Mouse (Mus musculus): ENCODE measurements around the gene Phox2a. TPM values are rescaled to one million over a fixed set of nuclear protein-coding genes. Genes with fewer than 3 reads are reported as not detected.

Phox2a gene
- total and polyA plus RNA-seq, 3 experiments: not detected

DNA sequence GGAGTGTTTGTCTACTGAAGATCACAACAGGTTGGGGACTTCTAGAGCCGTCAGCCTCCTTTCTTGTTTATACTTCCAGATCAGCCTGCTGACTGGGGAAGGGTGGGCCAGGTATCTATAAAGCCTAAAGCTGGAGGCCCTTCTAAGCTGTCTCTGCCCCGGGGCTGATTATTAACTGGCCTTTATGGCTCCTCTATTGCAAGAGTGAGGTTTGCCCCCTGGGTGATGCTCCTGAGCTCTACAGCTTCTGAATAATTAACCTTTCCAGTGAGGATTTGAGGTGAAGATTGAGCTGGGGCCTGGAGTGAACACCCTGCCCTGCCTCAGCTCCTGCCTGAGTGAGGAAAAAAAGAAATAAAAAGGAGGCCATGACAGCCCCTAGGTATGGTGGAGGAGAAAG is 52.5 kb downstream of the Phox2a start, which contains the start of gene Folr1:
Gene Folr1 (minus strand): TSS at position 160 of the 400 bp plus-strand sequence.
- no peaks in the 10 kb centered on the region for H3K9me3 ChIP-seq (replicated peaks; ENCODE audit: insufficient read depth, low read length)
- H3K4me3 ChIP-seq (ENCODE audit: control insufficient read depth in 1 of 2, insufficient read depth in 1 of 2, low read depth in 2 of 2, low read length in 2 of 2): no peak within 1 kb of the TSS
- no peak within 1 kb of the TSS for H3K27ac ChIP-seq (ENCODE audit: control insufficient read depth, low read depth, low read length)
- no peaks in the 10 kb centered on the region for H3K4me1 ChIP-seq (ENCODE audit: control insufficient read depth in 1 of 2, insufficient read depth in 2 of 2, low read length in 2 of 2)
- no peaks in the 10 kb centered on the region for H3K79me2 ChIP-seq (ENCODE audit: control insufficient read depth, insufficient read depth, low read length, poor library complexity)
- no peak for DNase-seq (ENCODE audit: low read depth, low spot score)
- TF ChIP-seq CHD1 (IDR thresholded peaks at IDR 0.05; ENCODE audit: low read depth, low read length): no peak
- TF ChIP-seq ZNF384 (IDR thresholded peaks at IDR 0.05; ENCODE audit: low read depth, low read length): no peak
- TF ChIP-seq RCOR1 (IDR thresholded peaks at IDR 0.05; ENCODE audit: low read depth, low read length): no peak
- TF ChIP-seq TBP (IDR thresholded peaks at IDR 0.05; ENCODE audit: low read depth, low read length): no peak
- no peak for TF ChIP-seq MYC (IDR thresholded peaks at IDR 0.05; ENCODE audit: low read depth, low read length)
- no peak for TF ChIP-seq BHLHE40 (IDR thresholded peaks at IDR 0.05; ENCODE audit: borderline replicate concordance, low read depth, low read length)
- no peak for TF ChIP-seq EP300 (IDR thresholded peaks at IDR 0.05; ENCODE audit: low read depth in 1 of 2, low read length in 2 of 2)
- no peak for TF ChIP-seq MAZ (IDR thresholded peaks at IDR 0.05; ENCODE audit: low read depth, low read length)
- no peak for TF ChIP-seq SMC3 (IDR thresholded peaks at IDR 0.05; ENCODE audit: low read depth, low read length)
- TF ChIP-seq ZC3H11A (IDR thresholded peaks at IDR 0.05; ENCODE audit: low read depth, low read length): no peak
- no peak for TF ChIP-seq GATA1 (IDR thresholded peaks at IDR 0.05; ENCODE audit: low read depth, low read length)
- no peak for TF ChIP-seq JUND (IDR thresholded peaks at IDR 0.05; ENCODE audit: low read depth, low read length)
- no peak for TF ChIP-seq E2F4 (IDR thresholded peaks at IDR 0.05; ENCODE audit: borderline replicate concordance, low read depth, low read length)
- TF ChIP-seq ELF1 (IDR thresholded peaks at IDR 0.05; ENCODE audit: low read depth, low read length): no peak
- TF ChIP-seq SIN3A (IDR thresholded peaks at IDR 0.05; ENCODE audit: low read length): no peak
- H3K9ac ChIP-seq (ENCODE audit: control insufficient read depth, low read depth, low read length, poor library complexity, severe bottlenecking): no peak within 1 kb of the TSS
- no peaks in the 10 kb centered on the region; a peak in 2 of 4 replicates for H3K27me3 ChIP-seq (ENCODE audit: control insufficient read depth in 1 of 2, insufficient read depth in 2 of 2, low read length in 2 of 2)
- H3K36me3 ChIP-seq (ENCODE audit: control insufficient read depth in 1 of 2, insufficient read depth in 2 of 2, low read length in 2 of 2): no peaks in the 10 kb centered on the region

GRCm38 (mm10) chr7:101871296-101871695 is 53.2 kb downstream of the Phox2a start:
- Histone ChIP-seq H3K4me1 (ENCODE audit: control insufficient read depth in 1 of 2, insufficient read depth in 2 of 2, low read length in 2 of 2) (no peaks in the 10 kb centered on the region), H3K36me3 (ENCODE audit: control insufficient read depth in 1 of 2, insufficient read depth in 2 of 2, low read length in 2 of 2) (no peaks in the 10 kb centered on the region), H3K9me3 (replicated peaks; ENCODE audit: insufficient read depth, low read length) (no peaks in the 10 kb centered on the region), H3K79me2 (ENCODE audit: control insufficient read depth, insufficient read depth, low read length, poor library complexity) (no peaks in the 10 kb centered on the region), H3K27me3 (ENCODE audit: control insufficient read depth in 1 of 2, insufficient read depth in 2 of 2, low read length in 2 of 2) (no peaks in the 10 kb centered on the region; a peak in 2 of 4 replicates), H3K9ac (ENCODE audit: control insufficient read depth, low read depth, low read length, poor library complexity, severe bottlenecking) (no peak overlapping the region), H3K4me3 (ENCODE audit: control insufficient read depth in 1 of 2, insufficient read depth in 1 of 2, low read depth in 2 of 2, low read length in 2 of 2) (no peak overlapping the region), H3K27ac (ENCODE audit: control insufficient read depth, low read depth, low read length) (no peak overlapping the region)
- DNase-seq (ENCODE audit: low read depth, low spot score): no peak
- TF ChIP-seq NELFE (IDR thresholded peaks at IDR 0.05; ENCODE audit: low read depth, low read length) (no peak), USF2 (IDR thresholded peaks at IDR 0.05; ENCODE audit: borderline replicate concordance in 1 of 2, insufficient read depth in 1 of 2, low read depth in 1 of 2, low read length in 2 of 2) (no peak), CTCF (IDR thresholded peaks at IDR 0.05 in 2 of 3, conservative IDR thresholded peaks at IDR 0.05 in 1 of 3; ENCODE audit: control insufficient read depth in 1 of 3, insufficient read depth in 1 of 3, low read depth in 2 of 3, low read length in 3 of 3, poor library complexity in 1 of 3, severe bottlenecking in 1 of 3) (no peak), SMC3 (IDR thresholded peaks at IDR 0.05; ENCODE audit: low read depth, low read length) (no peak), USF1 (IDR thresholded peaks at IDR 0.05; ENCODE audit: low read depth, low read length) (no peak), GABPA (IDR thresholded peaks at IDR 0.05; ENCODE audit: low read depth, low read length) (no peak), ZKSCAN1 (IDR thresholded peaks at IDR 0.05; ENCODE audit: low read depth, low read length) (no peak), EP300 (IDR thresholded peaks at IDR 0.05; ENCODE audit: low read depth in 1 of 2, low read length in 2 of 2) (no peak)

Other genes starting within 250 kb of the Phox2a start
- not detected in 2 replicates for gene Art2b, start 232.7 kb upstream of the Phox2a start, total RNA-seq (2012; rRNA removed)
- not detected for gene Art2b, start 232.7 kb upstream of the Phox2a start, polyA plus RNA-seq (2012; ENCODE audit: insufficient read depth in 1 of 2, insufficient read length in 2 of 2, low read depth in 1 of 2, low replicate concordance in 2 of 2, missing spikeins in 1 of 2)
- 59.0 and 84.5 TPM in 2 replicates for gene Clpb, start 154.7 kb upstream of the Phox2a start, total RNA-seq (2012; rRNA removed)
- gene Clpb, start 154.7 kb upstream of the Phox2a start, polyA plus RNA-seq (2012; ENCODE audit: insufficient read depth in 1 of 2, insufficient read length in 2 of 2, low read depth in 1 of 2, low replicate concordance in 2 of 2, missing spikeins in 1 of 2): 10 to 100 TPM in 1 of 2 experiments, not detected in 1; 71.5 TPM
- 9.5 and 11.7 TPM in 2 replicates for gene Inppl1, start 19.9 kb downstream of the Phox2a start, total RNA-seq (2012; rRNA removed)
- gene Inppl1, start 19.9 kb downstream of the Phox2a start, polyA plus RNA-seq (2012; ENCODE audit: insufficient read depth in 1 of 2, insufficient read length in 2 of 2, low read depth in 1 of 2, low replicate concordance in 2 of 2, missing spikeins in 1 of 2): 10 to 100 TPM in 1 of 2 experiments, not detected in 1; 31.3 TPM
- not detected in 2 replicates for gene Folr2, start 38.9 kb downstream of the Phox2a start, total RNA-seq (2012; rRNA removed)
- gene Folr2, start 38.9 kb downstream of the Phox2a start, polyA plus RNA-seq (2012; ENCODE audit: insufficient read depth in 1 of 2, insufficient read length in 2 of 2, low read depth in 1 of 2, low replicate concordance in 2 of 2, missing spikeins in 1 of 2): not detected
- 68.7 and 73.3 TPM in 2 replicates for gene Anapc15, start 45.4 kb downstream of the Phox2a start, total RNA-seq (2012; rRNA removed)
- gene Anapc15, start 45.4 kb downstream of the Phox2a start, polyA plus RNA-seq (2012; ENCODE audit: insufficient read depth in 1 of 2, insufficient read length in 2 of 2, low read depth in 1 of 2, low replicate concordance in 2 of 2, missing spikeins in 1 of 2): 100 to 1,000 TPM in 1 of 2 experiments, not detected in 1; 103 TPM
- 0.12 TPM in 1 of 2 replicates, not detected in the other for gene Folr1, start 52.5 kb downstream of the Phox2a start, total RNA-seq (2012; rRNA removed)
- gene Folr1, start 52.5 kb downstream of the Phox2a start, polyA plus RNA-seq (2012; ENCODE audit: insufficient read depth in 1 of 2, insufficient read length in 2 of 2, low read depth in 1 of 2, low replicate concordance in 2 of 2, missing spikeins in 1 of 2): under 1 TPM in 1 of 2 experiments, not detected in 1; 0.07 TPM
- 70.5 and 79.5 TPM in 2 replicates for gene Lamtor1, start 87.6 kb downstream of the Phox2a start, total RNA-seq (2012; rRNA removed)
- gene Lamtor1, start 87.6 kb downstream of the Phox2a start, polyA plus RNA-seq (2012; ENCODE audit: insufficient read depth in 1 of 2, insufficient read length in 2 of 2, low read depth in 1 of 2, low replicate concordance in 2 of 2, missing spikeins in 1 of 2): 100 to 1,000 TPM in 1 of 2 experiments, not detected in 1; 115 TPM
- 0.78 and 1.3 TPM in 2 replicates for gene Tomt, start 88.0 kb downstream of the Phox2a start, total RNA-seq (2012; rRNA removed)
- gene Tomt, start 88.0 kb downstream of the Phox2a start, polyA plus RNA-seq (2012; ENCODE audit: insufficient read depth in 1 of 2, insufficient read length in 2 of 2, low read depth in 1 of 2, low replicate concordance in 2 of 2, missing spikeins in 1 of 2): under 1 TPM in 1 of 2 experiments, not detected in 1; 0.82 TPM
- gene Lrrc51, start 115.6 kb downstream of the Phox2a start, total RNA-seq (2012; rRNA removed): 13.6 and 14.8 TPM in 2 replicates
- gene Lrrc51, start 115.6 kb downstream of the Phox2a start, polyA plus RNA-seq (2012; ENCODE audit: insufficient read depth in 1 of 2, insufficient read length in 2 of 2, low read depth in 1 of 2, low replicate concordance in 2 of 2, missing spikeins in 1 of 2): 10 to 100 TPM in 1 of 2 experiments, not detected in 1; 30.8 TPM
- gene Numa1, start 115.8 kb downstream of the Phox2a start, total RNA-seq (2012; rRNA removed): 48.7 and 54.5 TPM in 2 replicates
- gene Numa1, start 115.8 kb downstream of the Phox2a start, polyA plus RNA-seq (2012; ENCODE audit: insufficient read depth in 1 of 2, insufficient read length in 2 of 2, low read depth in 1 of 2, low replicate concordance in 2 of 2, missing spikeins in 1 of 2): 10 to 100 TPM; 50.0 to 91.2 TPM
- 0.95 and 1.0 TPM in 2 replicates for gene Il18bp, start 200.4 kb downstream of the Phox2a start, total RNA-seq (2012; rRNA removed)
- 1 to 10 TPM in 1 of 2 experiments, not detected in 1; 1.8 TPM for gene Il18bp, start 200.4 kb downstream of the Phox2a start, polyA plus RNA-seq (2012; ENCODE audit: insufficient read depth in 1 of 2, insufficient read length in 2 of 2, low read depth in 1 of 2, low replicate concordance in 2 of 2, missing spikeins in 1 of 2)
- 17.3 and 18.5 TPM in 2 replicates for gene Rnf121, start 247.2 kb downstream of the Phox2a start, total RNA-seq (2012; rRNA removed)
- gene Rnf121, start 247.2 kb downstream of the Phox2a start, polyA plus RNA-seq (2012; ENCODE audit: insufficient read depth in 1 of 2, insufficient read length in 2 of 2, low read depth in 1 of 2, low replicate concordance in 2 of 2, missing spikeins in 1 of 2): 10 to 100 TPM in 1 of 2 experiments, not detected in 1; 16.0 TPM
- 15.3 and 16.6 TPM in 2 replicates for gene Xndc1, start 247.2 kb downstream of the Phox2a start, total RNA-seq (2012; rRNA removed)
- 10 to 100 TPM in 1 of 2 experiments, not detected in 1; 30.0 TPM for gene Xndc1, start 247.2 kb downstream of the Phox2a start, polyA plus RNA-seq (2012; ENCODE audit: insufficient read depth in 1 of 2, insufficient read length in 2 of 2, low read depth in 1 of 2, low replicate concordance in 2 of 2, missing spikeins in 1 of 2)
- 0.08 and 0.13 TPM in 2 replicates for gene Xntrpc, start 247.4 kb downstream of the Phox2a start, total RNA-seq (2012; rRNA removed)
- under 1 TPM in 1 of 2 experiments, not detected in 1; 0.14 TPM for gene Xntrpc, start 247.4 kb downstream of the Phox2a start, polyA plus RNA-seq (2012; ENCODE audit: insufficient read depth in 1 of 2, insufficient read length in 2 of 2, low read depth in 1 of 2, low replicate concordance in 2 of 2, missing spikeins in 1 of 2)